Mouse (Mus musculus): ENCODE measurements at regions not wholly inside any gene's neighbourhood (a gene's known extent, or its start where the extent isn't known, plus 50 kb on each side); places are given as distances from the start of the nearest gene placed in this dataset.
A peak's percentile ranks its signal among the peaks of the same experiment; 100 is the strongest.

GRCm38 (mm10) chr1:121012126-121012525 is 320.3 kb downstream of the Insig2 start:
- no peak for DNase-seq (ENCODE audit: low spot score)
- intact Hi-C loops (cut with DNase I), result no loop called here

- intact Hi-C loops (cut with DNase I), result no loop called here
- no peak for DNase-seq (ENCODE audit: low spot score)
Observed at GRCm38 (mm10) chr1:121013839-121014503, 318.4 kb downstream of the Insig2 start.

- intact Hi-C loops (cut with DNase I), result no loop called here
- no peak for DNase-seq (ENCODE audit: low spot score)
Observed at GRCm38 (mm10) chr1:121029375-121029774, 303.0 kb downstream of the Insig2 start.

GRCm38 (mm10) chr1:121034761-121035393 is 297.5 kb downstream of the Insig2 start:
- no peak for DNase-seq (ENCODE audit: low spot score)
- intact Hi-C loops (cut with DNase I), result no loop called here

GRCm38 (mm10) chr1:121046581-121046980 is 285.8 kb downstream of the Insig2 start:
- intact Hi-C loops (cut with DNase I), result no loop called here
- DNase-seq (ENCODE audit: low spot score), result no peak

- DNase-seq (ENCODE audit: low spot score), result no peak
- intact Hi-C loops (cut with DNase I), result no loop called here
Observed at GRCm38 (mm10) chr1:121047406-121047805, 285.0 kb downstream of the Insig2 start.

GRCm38 (mm10) chr1:121049684-121050083 is 282.7 kb downstream of the Insig2 start:
- intact Hi-C loops (cut with DNase I), result no loop called here
- no peak for DNase-seq (ENCODE audit: low spot score)

- intact Hi-C loops (cut with DNase I), result no loop called here
- DNase-seq (ENCODE audit: low spot score), result no peak
Observed at GRCm38 (mm10) chr1:121050695-121051495, 281.5 kb downstream of the Insig2 start.

GRCm38 (mm10) chr1:121051496-121052119 is 280.8 kb downstream of the Insig2 start:
- intact Hi-C loops (cut with DNase I), result loop anchor here (2.0 kb wide), 1 partner anchor 457 kb away; no protein-coding TSS in a partner anchor
- no peak for DNase-seq (ENCODE audit: low spot score)

GRCm38 (mm10) chr1:121052120-121052501 is 280.3 kb downstream of the Insig2 start:
- DNase-seq (ENCODE audit: low spot score), result no peak
- intact Hi-C loops (cut with DNase I), result loop anchor here (2.0 kb wide), 1 partner anchor 457 kb away; no protein-coding TSS in a partner anchor

GRCm38 (mm10) chr1:121053692-121054091 is 278.7 kb downstream of the Insig2 start:
- intact Hi-C loops (cut with DNase I), result loop anchor here (2.0 kb wide), 1 partner anchor 459 kb away; no protein-coding TSS in a partner anchor
- DNase-seq (ENCODE audit: low spot score), result no peak

- intact Hi-C loops (cut with DNase I), result no loop called here
- DNase-seq (ENCODE audit: low spot score), result no peak
Observed at GRCm38 (mm10) chr1:121074569-121074968, 257.8 kb downstream of the Insig2 start.

GRCm38 (mm10) chr1:121082839-121083238 is 249.6 kb downstream of the Insig2 start:
- DNase-seq (ENCODE audit: low spot score), result no peak
- intact Hi-C loops (cut with DNase I), result no loop called here

- DNase-seq (ENCODE audit: low spot score), result no peak
- intact Hi-C loops (cut with DNase I), result no loop called here
Observed at GRCm38 (mm10) chr1:121085101-121085727, 247.2 kb downstream of the Insig2 start.

GRCm38 (mm10) chr1:121087124-121087887 is 245.1 kb downstream of the Insig2 start:
- intact Hi-C loops (cut with DNase I), result no loop called here
- no peak for DNase-seq (ENCODE audit: low spot score)

GRCm38 (mm10) chr1:121090628-121091027 is 241.8 kb downstream of the Insig2 start:
- intact Hi-C loops (cut with DNase I), result no loop called here
- no peak for DNase-seq (ENCODE audit: low spot score)

- intact Hi-C loops (cut with DNase I), result no loop called here
- DNase-seq (ENCODE audit: low spot score), result no peak
Observed at GRCm38 (mm10) chr1:121092870-121093269, 239.5 kb downstream of the Insig2 start.

- peak; percentile 2 for DNase-seq (ENCODE audit: low spot score)
- intact Hi-C loops (cut with DNase I), result no loop called here
Observed at GRCm38 (mm10) chr1:121096551-121097550, 235.5 kb downstream of the Insig2 start.
